ENCODE assay signal across 9 mouse cellular contexts in genomic region chr11:102223166-102223565, GRCm38 (mm10). TPM values are rescaled to one million over a fixed set of nuclear protein-coding genes. Genes with fewer than 3 reads are reported as not detected.
DNase-seq lines count a peak whose midpoint lies in the region; ATAC-seq and TF ChIP-seq lines count a peak whose summit lies in the region.
"Had no signal": no experiment of that assay in that cellular context is flagged by ENCODE, and none has a peak within 500 bp of the region (broad histone marks: within the 10 kb centered on the region; RNA-seq: fewer than 3 reads in every experiment).

No protein-coding gene starts in this region.

- H3K9me3 ChIP-seq in midbrain, postnatal 0 days (ENCODE audit: low read length) = no peaks in the 10 kb centered on the region
- H3K9me3 ChIP-seq: embryonic facial prominence, embryonic 12.5 days had no signal

- DNase-seq in kidney, adult 2 months = peak; percentile 59
- no peak for DNase-seq in kidney, adult 11 months
- peak; percentile 66 to 85 for DNase-seq in CD8-positive naive resting alpha-beta T cell, adult 2 months (ENCODE audit: low read depth in 2 of 2, low spot score in 2 of 2)
- peak; percentile 56 for DNase-seq in brain, embryonic 14.5 days (ENCODE audit: low read depth)
- DNase-seq in induced T-regulatory cell, adult 2 months (ENCODE audit: low read depth) = peak; percentile 85
- DNase-seq in midbrain, postnatal 0 days (ENCODE audit: low spot score) = peak; percentile 63
- peak; percentile 92 for DNase-seq in thymus, postnatal 4 days
- DNase-seq in right cerebral cortex, postnatal 36 days (ENCODE audit: low spot score in 2 of 2) = no peak

- no peak for ATAC-seq in midbrain, postnatal 0 days (ENCODE audit: low FRiP score)

- peak; percentile 51 for TF ChIP-seq CTCF in kidney, adult 2 months (conservative IDR thresholded peaks at IDR 0.05; ENCODE audit: insufficient read depth, insufficient read length, low read depth, low read length)
- TF ChIP-seq CTCF in brain, embryonic 14.5 days (IDR thresholded peaks at IDR 0.05; ENCODE audit: borderline replicate concordance, extremely low read depth, insufficient read depth, insufficient read length) = peak; percentile 71; the same call in 1 of the 2 replicates
- peak; percentile 78 for TF ChIP-seq CTCF in midbrain, postnatal 0 days (IDR thresholded peaks at IDR 0.05)

- TF ChIP-seq POLR2A in kidney, adult 2 months (IDR thresholded peaks at IDR 0.05; ENCODE audit: low read depth, low read length) = no peak
- TF ChIP-seq POLR2A in brain, embryonic 14.5 days (IDR thresholded peaks at IDR 0.05; ENCODE audit: borderline replicate concordance, extremely low read depth, insufficient read depth, insufficient read length, poor library complexity, severe bottlenecking) = no peak

- 52% methylated on average over 6 of the region's 6 CpGs for WGBS in kidney, adult 2 months
- WGBS in midbrain, postnatal 0 days = 44% methylated on average over 6 of the region's 6 CpGs

- no peak overlapping the region for H3K4me3 ChIP-seq in kidney, adult 2 months (ENCODE audit: insufficient read depth, low read depth, low read length)
- no peak overlapping the region for H3K4me3 ChIP-seq in midbrain, postnatal 0 days (ENCODE audit: low read depth, low read length)
- H3K4me3 ChIP-seq: embryonic facial prominence, embryonic 12.5 days had no signal

- H3K27ac ChIP-seq in kidney, adult 2 months (ENCODE audit: insufficient read depth, low read depth, low read length) = no peak overlapping the region
- no peak overlapping the region for H3K27ac ChIP-seq in midbrain, postnatal 0 days (ENCODE audit: low read depth, low read length)
- H3K27ac ChIP-seq: embryonic facial prominence, embryonic 12.5 days had no signal

- no peaks in the 10 kb centered on the region for H3K36me3 ChIP-seq in kidney, adult 2 months (ENCODE audit: control insufficient read depth, insufficient read depth, low read length)
- peaks cover 13% of the 10 kb centered on the region for H3K36me3 ChIP-seq in midbrain, postnatal 0 days (ENCODE audit: insufficient read depth, low read length)

- no peak overlapping the region for H3K4me2 ChIP-seq in midbrain, postnatal 0 days (ENCODE audit: low read depth, low read length, poor library complexity, severe bottlenecking)
- H3K4me2 ChIP-seq: embryonic facial prominence, embryonic 12.5 days had no signal

- H3K27me3 ChIP-seq in kidney, adult 2 months (replicated peaks; ENCODE audit: control insufficient read depth, insufficient read depth, low read length) = no peaks in the 10 kb centered on the region
- no peaks in the 10 kb centered on the region for H3K27me3 ChIP-seq in midbrain, postnatal 0 days (ENCODE audit: insufficient read depth, low read length)
- H3K27me3 ChIP-seq: embryonic facial prominence, embryonic 12.5 days had no signal

- H3K9ac ChIP-seq in midbrain, postnatal 0 days (replicated peaks; ENCODE audit: low read length, poor library complexity, severe bottlenecking) = no peak overlapping the region
- H3K9ac ChIP-seq: embryonic facial prominence, embryonic 12.5 days had no signal

- H3K4me1 ChIP-seq in kidney, adult 2 months (ENCODE audit: control insufficient read depth, insufficient read depth, low read length) = peaks cover 30% of the 10 kb centered on the region
- peaks cover 35% of the 10 kb centered on the region for H3K4me1 ChIP-seq in midbrain, postnatal 0 days (ENCODE audit: insufficient read depth, low read length)

RNA-seq across cellular contexts. Expression of gene Hdac5, which starts 6.8 kb away (rescaled TPM):
- polyA plus RNA-seq in kidney, adult 2 months (2012; rRNA removed) = 69.2 TPM in 2 replicates
- polyA plus RNA-seq in brain, embryonic 14.5 days (2012; rRNA removed) = 147 and 153 TPM in 2 replicates
- 183 and 263 TPM in 2 replicates for total RNA-seq in midbrain, postnatal 0 days (2014; rRNA removed)
- 61.9 and 65.9 TPM in 2 replicates for polyA plus RNA-seq in midbrain, postnatal 0 days (2015; fragmentation: Nextera tagmentation; extraction: Ambion mirVana)

RNA-seq across cellular contexts. Expression of gene BC030867, which starts 25.5 kb away (rescaled TPM):
- polyA plus RNA-seq in kidney, adult 2 months (2012; rRNA removed) = 0.41 and 0.81 TPM in 2 replicates
- polyA plus RNA-seq in brain, embryonic 14.5 days (2012; rRNA removed) = 5.0 and 8.2 TPM in 2 replicates
- 2.1 TPM in 2 replicates for total RNA-seq in midbrain, postnatal 0 days (2014; rRNA removed)
- polyA plus RNA-seq in midbrain, postnatal 0 days (2015; fragmentation: Nextera tagmentation; extraction: Ambion mirVana) = 0.53 and 0.60 TPM in 2 replicates

RNA-seq across cellular contexts. Expression of gene G6pc3, which starts 33.7 kb away (rescaled TPM):
- polyA plus RNA-seq in kidney, adult 2 months (2012; rRNA removed) = 127 and 138 TPM in 2 replicates
- 56.9 and 67.0 TPM in 2 replicates for polyA plus RNA-seq in brain, embryonic 14.5 days (2012; rRNA removed)
- 43.1 and 68.5 TPM in 2 replicates for total RNA-seq in midbrain, postnatal 0 days (2014; rRNA removed)
- polyA plus RNA-seq in midbrain, postnatal 0 days (2015; fragmentation: Nextera tagmentation; extraction: Ambion mirVana) = 42.0 and 48.7 TPM in 2 replicates

RNA-seq across cellular contexts. Expression of gene Lsm12, which starts 38.1 kb away (rescaled TPM):
- 33.0 and 39.6 TPM in 2 replicates for polyA plus RNA-seq in kidney, adult 2 months (2012; rRNA removed)
- polyA plus RNA-seq in brain, embryonic 14.5 days (2012; rRNA removed) = 36.5 and 47.6 TPM in 2 replicates
- 77.7 and 86.2 TPM in 2 replicates for total RNA-seq in midbrain, postnatal 0 days (2014; rRNA removed)
- 130 and 147 TPM in 2 replicates for polyA plus RNA-seq in midbrain, postnatal 0 days (2015; fragmentation: Nextera tagmentation; extraction: Ambion mirVana)

RNA-seq across cellular contexts. Expression of gene Asb16, which starts 45.4 kb away (rescaled TPM):
- 0.10 and 0.70 TPM in 2 replicates for polyA plus RNA-seq in kidney, adult 2 months (2012; rRNA removed)
- polyA plus RNA-seq in brain, embryonic 14.5 days (2012; rRNA removed) = 0.25 and 0.56 TPM in 2 replicates
- total RNA-seq in midbrain, postnatal 0 days (2014; rRNA removed) = 2.3 and 2.5 TPM in 2 replicates
- polyA plus RNA-seq in midbrain, postnatal 0 days (2015; fragmentation: Nextera tagmentation; extraction: Ambion mirVana) = 0.28 and 0.32 TPM in 2 replicates

Comparison
In these comparisons a context has a peak if more than half of its experiments do, and no peak if none do; other contexts are left out.
1. DNase-seq: peak in kidney, adult 2 months (single experiment), CD8-positive naive resting alpha-beta T cell, adult 2 months (2 of 2), brain, embryonic 14.5 days (single experiment), induced T-regulatory cell, adult 2 months (single experiment), midbrain, postnatal 0 days (single experiment) and thymus, postnatal 4 days (single experiment); none in kidney, adult 11 months (single experiment) and right cerebral cortex, postnatal 36 days (0 of 2).
2. Peak in every context shown above with its lines, with median percentiles within 50 percentile points of each other: CTCF ChIP-seq.